Mouse (Mus musculus) megakaryocyte, embryonic 14.5 days (primary cell): ENCODE measurements around the gene Schip1. TPM values are rescaled to one million over a fixed set of nuclear protein-coding genes. Genes with fewer than 3 reads are reported as not detected.

Experiments
- H3K27me3 ChIP-seq: replicated peaks from 2 replicates; pipeline ENCODE3; 2012; ENCODE audit warnings: inconsistent platforms
- H3K36me3 ChIP-seq: replicated peaks from 2 replicates; pipeline ENCODE3; 2012; ENCODE audit warnings: low read length, inconsistent platforms, mixed read lengths
- H3K4me1 ChIP-seq: 2 replicates; pipeline ENCODE4 v1.6.1; 2012; ENCODE audit warnings: inconsistent platforms
- H3K4me3 ChIP-seq: replicated peaks from 2 replicates; pipeline ENCODE3; 2012; ENCODE audit warnings: moderate library complexity, mild to moderate bottlenecking, inconsistent platforms
- H3K9me3 ChIP-seq: 2 replicates; pipeline ENCODE4 v1.6.1; 2012; ENCODE audit warnings: inconsistent platforms
- FLI1 ChIP-seq: IDR thresholded peaks from 2 replicates; pipeline ENCODE4 v1.6.1; 2012; ENCODE audit warnings: low read length, inconsistent platforms, mixed read lengths
- GATA1 ChIP-seq: IDR thresholded peaks from 3 replicates; pipeline ENCODE4 v1.6.1; 2012; ENCODE audit warnings: mixed read lengths, low read length, inconsistent platforms, borderline replicate concordance
- polyA plus RNA-seq: library from polyadenylated mRNA; stranded (reverse); fragments of >175 nt; gene quantifications from 2 replicates; pipeline ENCODE4 v1.2.3, GENCODE M21; 2012; ENCODE audit warnings: low replicate concordance; ENCODE audit not compliant: insufficient read depth

Gene Schip1
- polyA plus RNA-seq, 1 experiment = 18.7 TPM

DNA sequence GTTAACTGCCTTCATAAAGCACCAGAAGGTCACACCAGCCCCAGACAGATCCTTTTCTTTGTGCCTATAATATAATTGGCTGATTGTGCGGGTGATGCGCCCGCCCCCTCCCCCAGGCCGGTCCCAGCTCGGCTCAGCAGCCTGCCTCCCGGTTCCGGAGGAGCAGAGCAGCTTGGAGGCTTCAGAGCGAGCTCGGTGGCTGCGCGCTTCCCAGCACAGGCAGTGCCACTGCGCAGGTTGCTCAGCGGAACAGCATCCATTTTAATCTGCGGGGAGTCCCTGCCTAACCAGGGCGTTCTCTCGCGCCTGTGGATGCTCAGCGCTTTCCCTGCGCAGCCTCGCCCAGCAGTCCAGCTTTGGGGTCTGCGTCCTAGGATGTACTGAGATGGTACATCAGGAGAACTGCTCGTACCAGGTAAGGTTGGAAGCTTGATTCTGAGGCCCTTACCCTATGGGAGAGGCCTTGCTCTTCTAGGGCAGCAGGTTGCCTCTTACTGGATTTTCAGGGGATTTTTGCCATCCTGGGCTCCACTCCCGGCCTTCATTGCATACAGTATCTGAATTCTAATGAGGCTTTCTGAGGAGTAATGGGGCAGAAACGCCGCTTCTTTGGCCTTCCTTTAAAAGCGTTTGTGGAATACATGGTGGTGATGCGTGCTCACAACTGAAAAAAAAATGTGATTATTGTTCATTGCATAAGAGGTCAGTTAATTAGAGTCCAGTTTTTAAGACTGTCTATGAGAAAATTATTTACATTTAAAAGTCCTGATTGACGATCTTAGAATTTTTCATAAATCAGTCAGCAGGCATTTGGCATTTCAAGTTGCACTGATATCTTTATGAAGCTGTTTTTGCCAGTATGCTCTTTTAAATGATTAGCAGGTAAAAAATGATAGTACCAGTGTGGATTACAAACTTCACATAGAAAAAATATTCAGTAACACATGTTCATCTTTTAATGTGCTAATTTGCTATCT lies 507.9 kb downstream of the Schip1 start:
- Histone ChIP-seq H3K4me1 (peaks cover 5% of the 10 kb centered on the region; the same call in 1 of the 2 replicates), H3K36me3 (no peaks in the 10 kb centered on the region), H3K9me3 (no peaks in the 10 kb centered on the region), H3K27me3 (peaks cover 16% of the 10 kb centered on the region), H3K4me3 (no peak overlapping the region)
- no peak for TF ChIP-seq GATA1
- no peak for TF ChIP-seq FLI1

DNA sequence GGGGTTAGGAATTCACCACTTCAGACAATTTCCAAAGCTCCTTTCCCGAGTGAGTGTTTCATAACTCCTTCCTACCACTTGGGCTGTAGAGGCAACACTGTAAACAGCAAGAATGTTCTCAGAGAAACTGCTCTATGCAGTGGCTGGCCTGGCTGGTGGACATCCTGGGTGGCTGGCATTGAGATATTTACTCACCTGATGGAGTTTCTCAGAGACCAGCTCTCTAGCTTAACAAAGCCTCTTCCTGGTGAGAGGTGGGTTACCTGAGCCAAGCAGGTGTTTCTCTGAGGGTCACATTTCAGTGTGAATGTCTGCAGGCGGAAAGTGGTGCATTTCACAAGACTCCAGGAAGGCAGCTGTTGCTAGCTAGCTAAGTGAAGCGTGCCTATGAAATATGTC lies 508.6 kb downstream of the Schip1 start:
- Histone ChIP-seq H3K36me3 (no peaks in the 10 kb centered on the region), H3K4me3 (no peak overlapping the region), H3K9me3 (no peaks in the 10 kb centered on the region), H3K27me3 (peaks cover 16% of the 10 kb centered on the region), H3K4me1 (peaks cover 5% of the 10 kb centered on the region; the same call in 1 of the 2 replicates)
- TF ChIP-seq GATA1 (no peak), FLI1 (no peak)

DNA sequence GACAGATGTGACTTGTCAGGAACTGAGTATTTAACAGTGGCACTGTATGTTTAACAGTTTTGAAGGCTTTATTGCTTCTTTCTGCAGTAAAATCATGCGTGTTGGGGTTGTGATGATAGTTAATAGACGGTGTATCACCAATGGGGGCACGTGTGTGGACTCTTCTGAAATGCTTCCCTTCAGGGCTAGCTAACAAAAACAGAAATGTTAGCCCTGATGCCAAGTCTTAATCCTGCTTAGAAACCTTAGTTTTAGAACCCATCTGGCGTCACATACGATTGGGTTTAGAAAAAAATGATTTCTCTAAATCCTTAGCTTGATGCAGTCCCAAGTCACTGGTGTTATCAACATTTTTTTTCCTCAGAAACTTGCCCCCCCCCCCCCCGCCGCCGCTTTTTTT lies 509.5 kb downstream of the Schip1 start:
- Histone ChIP-seq H3K9me3 (no peaks in the 10 kb centered on the region), H3K27me3 (peaks cover 16% of the 10 kb centered on the region), H3K4me3 (no peak overlapping the region), H3K4me1 (peaks cover 5% of the 10 kb centered on the region; the same call in 1 of the 2 replicates), H3K36me3 (no peaks in the 10 kb centered on the region)
- TF ChIP-seq GATA1 = no peak
- no peak for TF ChIP-seq FLI1

DNA sequence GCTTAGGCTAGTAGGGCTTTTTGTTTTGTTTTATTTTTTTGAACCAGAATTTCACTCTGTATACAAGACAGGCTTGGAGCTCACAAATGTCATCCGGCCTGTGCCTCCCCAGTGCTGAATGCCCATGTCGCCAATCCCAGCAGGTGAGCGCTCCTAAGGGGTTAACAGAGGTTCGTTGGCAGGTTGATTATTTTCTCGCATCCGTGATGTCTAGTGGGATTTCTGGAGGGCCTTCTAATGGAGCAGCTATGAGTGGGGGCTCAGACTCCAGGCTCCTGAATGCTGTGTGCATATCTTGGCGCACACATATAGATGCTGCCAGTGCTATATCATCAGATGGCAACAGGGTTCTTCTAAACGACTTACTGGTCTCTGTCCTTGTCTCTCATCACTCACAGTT lies 510.0 kb downstream of the Schip1 start:
- TF ChIP-seq FLI1 = no peak
- no peak for TF ChIP-seq GATA1
- H3K36me3 ChIP-seq = no peaks in the 10 kb centered on the region
- peaks cover 5% of the 10 kb centered on the region; the same call in 1 of the 2 replicates for H3K4me1 ChIP-seq
- no peaks in the 10 kb centered on the region for H3K9me3 ChIP-seq
- H3K27me3 ChIP-seq = peaks cover 16% of the 10 kb centered on the region
- H3K4me3 ChIP-seq = no peak overlapping the region

DNA sequence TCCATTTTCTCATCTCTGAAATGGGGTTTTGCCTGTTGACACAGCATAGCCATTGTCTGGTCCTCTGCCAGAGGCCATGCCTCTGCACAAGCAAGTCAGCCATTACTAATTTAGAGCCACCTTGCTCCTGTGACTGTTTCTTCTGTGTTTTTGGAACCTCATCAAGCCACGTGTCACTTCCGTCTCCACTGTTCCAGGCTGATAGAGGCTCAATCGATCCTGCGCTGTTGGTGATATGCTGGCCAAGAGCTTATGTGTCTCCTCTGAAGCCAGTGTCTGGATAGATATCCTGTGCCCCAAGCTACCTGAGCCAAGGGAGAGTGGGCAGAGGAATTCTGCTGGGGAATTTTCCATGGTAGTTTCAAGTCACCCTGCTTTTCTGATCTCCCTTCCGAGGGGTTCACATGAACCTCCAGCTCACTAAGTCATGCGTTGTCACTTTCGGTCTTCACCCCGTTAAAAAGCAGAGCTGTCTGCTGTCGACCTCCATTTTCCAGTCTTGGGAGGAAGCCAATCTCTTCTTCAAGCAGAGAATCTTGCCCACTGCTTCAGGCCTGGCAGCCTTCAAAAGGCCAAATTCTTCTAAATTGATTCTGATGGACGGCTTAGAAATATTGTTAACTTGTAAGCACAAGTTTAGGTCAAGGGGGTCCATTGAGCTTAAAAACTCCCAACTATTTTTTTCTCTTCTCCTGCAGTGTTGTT lies 511.2 kb downstream of the Schip1 start:
- H3K36me3 ChIP-seq = no peaks in the 10 kb centered on the region

DNA sequence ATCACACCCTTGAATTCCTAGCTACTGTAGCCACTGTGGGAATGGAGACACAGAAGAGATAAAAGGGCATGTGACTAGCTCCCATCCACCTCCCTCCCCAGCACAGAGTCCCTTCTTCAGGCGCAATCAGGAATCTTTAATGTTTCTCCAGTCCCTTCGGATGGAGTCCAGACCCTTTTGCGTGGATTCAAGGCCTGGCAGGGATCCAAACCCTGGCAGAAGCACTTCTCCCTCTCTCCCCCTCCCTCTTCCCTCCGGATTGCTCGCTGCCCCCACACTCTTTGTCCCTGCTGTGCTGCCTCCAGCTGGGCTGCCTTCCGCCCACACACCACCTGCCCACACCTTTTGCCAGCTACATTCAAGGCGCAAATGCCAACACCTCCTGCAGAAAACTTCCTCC lies 511.8 kb downstream of the Schip1 start:
- peaks cover 5% of the 10 kb centered on the region; the same call in 1 of the 2 replicates for H3K4me1 ChIP-seq
- H3K36me3 ChIP-seq = no peaks in the 10 kb centered on the region
- H3K9me3 ChIP-seq = no peaks in the 10 kb centered on the region
- TF ChIP-seq FLI1 = no peak
- no peak for TF ChIP-seq GATA1
- no peak overlapping the region for H3K4me3 ChIP-seq
- peaks cover 16% of the 10 kb centered on the region for H3K27me3 ChIP-seq

More for the DNA sequence above, 511.2 kb downstream of the Schip1 start:
- TF ChIP-seq FLI1 (no peak), GATA1 (no peak)
- peaks cover 5% of the 10 kb centered on the region; the same call in 1 of the 2 replicates for H3K4me1 ChIP-seq
- no peaks in the 10 kb centered on the region for H3K9me3 ChIP-seq
- no peak overlapping the region for H3K4me3 ChIP-seq
- peaks cover 16% of the 10 kb centered on the region for H3K27me3 ChIP-seq

DNA sequence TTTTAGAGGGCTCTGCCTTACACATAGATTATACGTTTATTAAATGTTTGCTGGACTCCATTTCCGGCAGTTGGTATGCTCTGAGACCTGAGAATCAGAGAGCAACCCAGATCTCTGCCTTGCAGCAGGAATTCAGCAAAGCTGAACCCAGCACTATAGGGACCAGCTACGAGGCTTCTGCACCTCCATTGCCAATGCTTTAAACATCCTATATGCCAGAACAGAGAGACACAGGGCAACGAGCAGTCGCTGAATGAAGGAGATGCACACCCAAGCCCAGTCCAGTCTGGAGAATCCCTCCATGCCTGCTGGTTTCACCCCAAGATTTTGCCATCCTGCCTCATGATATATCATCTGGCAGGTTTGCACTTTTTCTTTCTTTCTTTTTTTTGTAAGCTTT lies 512.3 kb downstream of the Schip1 start:
- H3K9me3 ChIP-seq = no peaks in the 10 kb centered on the region
- no peak for TF ChIP-seq GATA1
- no peak for TF ChIP-seq FLI1
- peaks cover 16% of the 10 kb centered on the region for H3K27me3 ChIP-seq
- H3K4me3 ChIP-seq = no peak overlapping the region
- H3K4me1 ChIP-seq = peaks cover 5% of the 10 kb centered on the region; the same call in 1 of the 2 replicates
- H3K36me3 ChIP-seq = no peaks in the 10 kb centered on the region

DNA sequence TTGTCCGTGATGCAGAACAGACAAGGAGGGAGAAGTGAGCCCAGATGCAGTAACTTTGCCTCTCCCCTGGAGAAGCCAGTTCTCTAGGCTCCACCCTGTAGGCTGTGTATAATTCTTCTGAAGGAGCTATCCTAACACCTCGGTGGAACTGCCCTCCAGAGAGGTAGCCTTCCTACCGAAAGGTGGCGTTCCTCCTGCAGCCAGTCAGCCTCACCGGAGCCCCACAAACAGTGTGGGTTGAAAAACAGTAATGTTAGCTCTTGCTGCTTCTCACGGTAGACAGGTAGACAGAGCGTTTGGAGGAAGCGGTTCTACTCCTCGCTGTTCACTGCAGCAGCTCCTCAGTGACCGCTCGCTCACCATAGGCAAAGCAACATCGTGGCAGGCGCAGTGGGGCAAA lies 517.0 kb downstream of the Schip1 start:
- H3K4me1 ChIP-seq = peaks cover 1% of the 10 kb centered on the region; the same call in 1 of the 2 replicates
- no peak for TF ChIP-seq GATA1
- no peak for TF ChIP-seq FLI1
- no peaks in the 10 kb centered on the region for H3K36me3 ChIP-seq
- no peak overlapping the region for H3K4me3 ChIP-seq
- H3K27me3 ChIP-seq = peaks cover 5% of the 10 kb centered on the region
- H3K9me3 ChIP-seq = no peaks in the 10 kb centered on the region

DNA sequence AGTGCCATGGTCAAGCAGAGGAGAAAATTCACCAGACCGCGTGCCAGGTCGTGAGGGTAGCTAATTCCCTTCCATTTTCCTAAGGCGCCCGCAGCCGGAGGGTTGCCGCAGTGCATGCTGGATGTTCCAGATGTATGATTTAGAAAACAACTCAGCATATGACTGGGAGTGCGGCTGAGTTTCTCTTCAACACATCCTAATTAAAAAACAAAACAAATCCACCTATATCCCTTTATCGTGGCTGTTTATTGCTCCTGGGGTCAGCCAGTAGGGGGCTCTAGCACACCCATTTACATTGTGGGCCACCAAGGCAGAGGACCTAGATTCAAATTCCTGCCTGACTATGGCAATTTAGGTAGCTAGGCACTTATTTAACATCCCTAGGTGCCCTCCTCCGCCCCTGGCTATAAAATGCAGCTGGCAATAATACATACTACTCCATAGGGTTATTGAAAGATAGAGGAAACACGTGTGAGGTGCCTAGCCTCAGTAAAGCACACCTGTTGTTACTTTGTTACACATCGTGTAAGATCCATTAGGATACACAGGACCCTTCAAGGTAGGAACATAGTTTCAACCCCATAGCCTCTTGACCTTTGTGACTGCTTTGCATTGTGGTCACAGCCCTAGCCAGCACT lies 517.6 kb downstream of the Schip1 start:
- no peaks in the 10 kb centered on the region for H3K9me3 ChIP-seq
- H3K27me3 ChIP-seq = peaks cover 2% of the 10 kb centered on the region
- peaks cover 4% of the 10 kb centered on the region; the same call in 1 of the 2 replicates for H3K4me1 ChIP-seq
- no peak overlapping the region for H3K4me3 ChIP-seq
- H3K36me3 ChIP-seq = no peaks in the 10 kb centered on the region
- no peak for TF ChIP-seq FLI1
- no peak for TF ChIP-seq GATA1
